Mouse (Mus musculus) forebrain, embryonic 11.5 days (tissue): ENCODE data around the gene Frmd7. TPM values are rescaled to one million over a fixed set of nuclear protein-coding genes. Genes with fewer than 3 reads are reported as not detected.

Experiments used
- polyA plus RNA-seq: library from polyadenylated mRNA; unstranded; fragments of >200 nt; fragmentation: Nextera tagmentation; extraction: Ambion mirVana; gene quantifications from 2 replicates; pipeline ENCODE4 v1.2.1, GENCODE M21; 2014

Gene Frmd7
- polyA plus RNA-seq, 1 experiment from 2014 or later, result not detected

Other genes starting within 250 kb of the Frmd7 start
- gene Stk26, start 101.7 kb downstream of the Frmd7 start, polyA plus RNA-seq, result 2.0 and 3.0 TPM in 2 replicates
- gene Rap2c, start 75.3 kb upstream of the Frmd7 start, polyA plus RNA-seq, result 21.9 and 25.9 TPM in 2 replicates